Mouse (Mus musculus) erythroblast, adult 5-6 weeks (primary cell): ENCODE data around the gene Sidt1. TPM values are rescaled to one million over a fixed set of nuclear protein-coding genes. Genes with fewer than 3 reads are reported as not detected.

ENCODE experiments used
- ATAC-seq: replicated peaks from 2 replicates; pipeline ENCODE4 v1.8.0; 2016; ENCODE audit warnings: moderate number of reproducible peaks, mild to moderate bottlenecking, moderate TSS enrichment, inconsistent platforms; ENCODE audit not compliant: poor library complexity, low FRiP score, severe bottlenecking
- total RNA-seq, 2 experiments: library from RNA; stranded (forward) in 1 of 2; stranded (reverse) in 1 of 2; fragments of 150-400 nt in 1 of 2; fragments of 200-764, 138-1000 nt in 1 of 2; gene quantifications; 2 replicates each; pipeline versions ENCODE4 v1.2.3 to v1.2.4; 2015 to 2017; ENCODE audit warnings: low replicate concordance in 2 of 2

Sidt1 gene
- total RNA-seq (2015; ENCODE audit: low replicate concordance) (0.19 and 1.0 TPM in 2 replicates), total RNA-seq (2017; ENCODE audit: low replicate concordance) (not detected in 2 replicates)

GRCm38 (mm10) chr16:44332861-44333284 lies at the start of gene Sidt1:
Sidt1 (minus strand) TSS chr16:44333196.
- ATAC-seq = no peak

GRCm38 (mm10) chr16:44381578-44381977 lies 48.6 kb upstream of the Sidt1 start:
- ATAC-seq = no peak

- ATAC-seq = no peak
Measured at GRCm38 (mm10) chr16:44380006-44380405, 47.0 kb upstream of the Sidt1 start.

- ATAC-seq = no peak
Measured at GRCm38 (mm10) chr16:44375459-44375858, 42.5 kb upstream of the Sidt1 start.

GRCm38 (mm10) chr16:44365522-44365921 lies 32.5 kb upstream of the Sidt1 start:
- no peak for ATAC-seq

GRCm38 (mm10) chr16:44361921-44362890 lies 29.2 kb upstream of the Sidt1 start:
- peak; percentile 51; the same call in 1 of the 2 replicates for ATAC-seq

- peak; percentile 100 for ATAC-seq
Measured at GRCm38 (mm10) chr16:44357571-44358268, 24.7 kb upstream of the Sidt1 start.

GRCm38 (mm10) chr16:44356291-44356690 lies 23.3 kb upstream of the Sidt1 start:
- no peak for ATAC-seq

- no peak for ATAC-seq
Measured at GRCm38 (mm10) chr16:44349801-44350397, 16.9 kb upstream of the Sidt1 start.

GRCm38 (mm10) chr16:44347071-44347901 lies 14.3 kb upstream of the Sidt1 start, which contains the start of gene Spice1:
Spice1 (plus strand) TSS chr16:44347121.
- peak; percentile 96 for ATAC-seq

- no peak for ATAC-seq
Measured at GRCm38 (mm10) chr16:44337541-44337940, 4.5 kb upstream of the Sidt1 start.

- no peak for ATAC-seq
Measured at GRCm38 (mm10) chr16:44331995-44332860, 768 bp downstream of the Sidt1 start.

- ATAC-seq = no peak
Measured at GRCm38 (mm10) chr16:44331671-44331994, 1.4 kb downstream of the Sidt1 start.

- no peak for ATAC-seq
Measured at GRCm38 (mm10) chr16:44331154-44331553, 1.8 kb downstream of the Sidt1 start.

- ATAC-seq = no peak
Measured at GRCm38 (mm10) chr16:44330657-44331056, 2.3 kb downstream of the Sidt1 start.

- no peak for ATAC-seq
Measured at GRCm38 (mm10) chr16:44328644-44329043, 4.4 kb downstream of the Sidt1 start.

GRCm38 (mm10) chr16:44320232-44320631 lies 12.8 kb downstream of the Sidt1 start:
- ATAC-seq = no peak

GRCm38 (mm10) chr16:44316350-44316749 lies 16.6 kb downstream of the Sidt1 start:
- ATAC-seq = no peak

- no peak for ATAC-seq
Measured at GRCm38 (mm10) chr16:44313422-44313821, 19.6 kb downstream of the Sidt1 start.
